Mouse (Mus musculus) kidney, adult 9 months (tissue): ENCODE results near the gene Zfp541.
A peak's percentile ranks its signal among the peaks of the same experiment; 100 is the strongest.

Experiments used
- DNase-seq: peaks from one replicate; pipeline ENCODE4 v3.0.0; 2022

Zfp541 gene

GRCm38 (mm10) chr7:16045538-16045937 is 16.1 kb upstream of the Zfp541 start:
- no peak for DNase-seq

- peak; percentile 70 for DNase-seq
Measured at GRCm38 (mm10) chr7:16046101-16046480, 15.5 kb upstream of the Zfp541 start.

GRCm38 (mm10) chr7:16046481-16047337 is 14.9 kb upstream of the Zfp541 start:
- peak; percentile 86 for DNase-seq

GRCm38 (mm10) chr7:16047338-16048146 is 14.1 kb upstream of the Zfp541 start, which contains the start of gene Bicra:
Bicra (minus strand) TSS chr7:16047921.
- peak; percentile 90 for DNase-seq

GRCm38 (mm10) chr7:16048164-16048564 is 13.4 kb upstream of the Zfp541 start:
- peak; percentile 99 for DNase-seq

- no peak for DNase-seq
Measured at GRCm38 (mm10) chr7:16048675-16049575, 12.7 kb upstream of the Zfp541 start.

- no peak for DNase-seq
Measured at GRCm38 (mm10) chr7:16049576-16049915, 12.1 kb upstream of the Zfp541 start.

GRCm38 (mm10) chr7:16050600-16050999 is 11.0 kb upstream of the Zfp541 start:
- DNase-seq: no peak

GRCm38 (mm10) chr7:16051883-16052595 is 9.6 kb upstream of the Zfp541 start:
- DNase-seq: peak; percentile 87

- peak; percentile 99 for DNase-seq
Measured at GRCm38 (mm10) chr7:16052684-16053083, 8.9 kb upstream of the Zfp541 start.

- no peak for DNase-seq
Measured at GRCm38 (mm10) chr7:16053105-16053504, 8.5 kb upstream of the Zfp541 start.

GRCm38 (mm10) chr7:16054966-16055365 is 6.6 kb upstream of the Zfp541 start:
- DNase-seq: no peak

- DNase-seq: no peak
Measured at GRCm38 (mm10) chr7:16055665-16056064, 5.9 kb upstream of the Zfp541 start.

GRCm38 (mm10) chr7:16056459-16057135 is 5.0 kb upstream of the Zfp541 start:
- DNase-seq: no peak

- DNase-seq: no peak
Measured at GRCm38 (mm10) chr7:16057136-16057534, 4.5 kb upstream of the Zfp541 start.

GRCm38 (mm10) chr7:16062099-16062420 is 446 bp downstream of the Zfp541 start:
- DNase-seq: no peak

GRCm38 (mm10) chr7:16063490-16063889 is 1.9 kb downstream of the Zfp541 start:
- no peak for DNase-seq

- DNase-seq: no peak
Measured at GRCm38 (mm10) chr7:16070846-16071245, 9.2 kb downstream of the Zfp541 start.

- DNase-seq: no peak
Measured at GRCm38 (mm10) chr7:16071906-16072305, 10.3 kb downstream of the Zfp541 start.

- DNase-seq: no peak
Measured at GRCm38 (mm10) chr7:16079947-16080346, 18.3 kb downstream of the Zfp541 start.

GRCm38 (mm10) chr7:16080581-16080980 is 19.0 kb downstream of the Zfp541 start:
- DNase-seq: no peak

GRCm38 (mm10) chr7:16083361-16083760 is 21.7 kb downstream of the Zfp541 start:
- DNase-seq: no peak
